ENCODE assay signal across 12 mouse cellular contexts in the genomic region with DNA sequence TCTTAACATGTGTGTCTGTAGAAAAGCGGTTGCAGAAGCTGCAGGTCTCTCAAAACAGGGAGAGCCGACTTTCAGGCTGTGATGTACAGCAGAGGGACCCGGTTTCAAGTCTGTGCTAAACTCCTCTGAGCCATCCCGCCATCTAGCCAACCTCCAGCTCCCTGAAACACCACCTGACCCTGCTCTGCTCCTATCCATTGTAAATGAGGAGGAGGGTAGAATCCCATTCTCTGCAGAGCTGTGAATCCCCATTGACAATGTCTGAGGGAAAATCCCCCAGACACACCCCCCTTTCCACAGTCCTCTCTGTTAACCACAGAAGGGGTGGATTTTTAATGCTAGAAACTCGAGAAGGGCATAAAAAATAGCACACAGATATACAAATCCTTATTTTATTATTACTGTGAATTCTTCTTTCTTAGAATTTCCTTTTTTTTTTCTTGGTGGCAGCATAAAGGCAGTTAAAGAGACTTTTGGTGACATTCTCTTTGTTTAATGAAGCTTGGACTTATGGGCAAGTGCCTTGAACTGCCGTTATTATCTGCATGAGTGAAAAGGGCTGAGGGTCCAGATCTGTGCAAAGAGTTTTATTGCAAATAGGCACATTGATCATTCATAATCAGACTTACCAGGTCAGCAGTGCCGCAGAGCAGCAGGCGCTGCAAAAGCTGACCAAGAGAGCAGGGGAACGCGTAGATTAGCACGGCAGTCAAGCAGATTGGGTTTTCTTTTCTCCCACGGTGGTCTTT.
A peak's percentile ranks its signal among the peaks of the same experiment; 100 is the strongest.
DNase-seq lines count a peak whose midpoint lies in the region; ATAC-seq and TF ChIP-seq lines count a peak whose summit lies in the region.
"Had no signal": no experiment of that assay in that cellular context is flagged by ENCODE, and none has a peak within 500 bp of the region (broad histone marks: within the 10 kb centered on the region; RNA-seq: fewer than 3 reads in every experiment).

No protein-coding gene starts in this region.

- H3K4me1 ChIP-seq in forebrain, embryonic 12.5 days, result peaks cover 13% of the 10 kb centered on the region

- 22% methylated on average over 12 of the region's 12 CpGs for WGBS in forebrain, embryonic 12.5 days

- ATAC-seq in forebrain, embryonic 12.5 days (ENCODE audit: low FRiP score), result peak; percentile 77
- no peak for ATAC-seq in erythroblast, adult 5-6 weeks (replicated peaks; ENCODE audit: low FRiP score, poor library complexity, severe bottlenecking)

- no peaks in the 10 kb centered on the region for H3K36me3 ChIP-seq in forebrain, embryonic 12.5 days (replicated peaks)

- peak overlapping the region; percentile 44 for H3K9ac ChIP-seq in forebrain, embryonic 12.5 days
- H3K9ac ChIP-seq: liver, embryonic 14.5 days had no signal

- no peaks in the 10 kb centered on the region for H3K27me3 ChIP-seq in forebrain, embryonic 12.5 days

- no peak for TF ChIP-seq CTCF in layer of hippocampus, adult 2 months (conservative IDR thresholded peaks at IDR 0.05)

- peak overlapping the region; percentile 55 for H3K4me2 ChIP-seq in forebrain, embryonic 12.5 days

- no peaks in the 10 kb centered on the region for H3K9me3 ChIP-seq in forebrain, embryonic 12.5 days

- intact Hi-C loops in gastrocnemius, postnatal 14 days (cut with DNase I; ENCODE audit: low total_unique reads), result no loop called here

- peak overlapping the region; percentile 58 for H3K4me3 ChIP-seq in layer of hippocampus, adult 2 months
- peak overlapping the region; percentile 36 for H3K4me3 ChIP-seq in forebrain, embryonic 12.5 days (replicated peaks)

- peak overlapping the region; percentile 78 for H3K27ac ChIP-seq in layer of hippocampus, adult 2 months
- H3K27ac ChIP-seq in forebrain, embryonic 12.5 days, result no peak overlapping the region
- H3K27ac ChIP-seq: liver, embryonic 14.5 days; macrophage had no signal

- no peak for DNase-seq in layer of hippocampus, adult 2 months (ENCODE audit: low spot score in 2 of 2)
- DNase-seq in layer of hippocampus, postnatal 10 days (ENCODE audit: low spot score in 2 of 2), result no peak
- DNase-seq in mesoderm, embryonic 11.5 days (ENCODE audit: low read depth, low spot score), result peak; percentile 41
- peak; percentile 64 for DNase-seq in retina, embryonic 14.5 days (ENCODE audit: low spot score)
- no peak for DNase-seq in gastrocnemius, postnatal 14 days
- no peak for DNase-seq in gastrocnemius, postnatal 10 days
- DNase-seq: gastrocnemius, postnatal 36 days; kidney, postnatal 14 days had no signal

Comparison
In these comparisons a context has a peak if more than half of its experiments do, and no peak if none do; other contexts are left out.
1. DNase-seq: peak in mesoderm, embryonic 11.5 days (single experiment) and retina, embryonic 14.5 days (single experiment); none in layer of hippocampus, adult 2 months (0 of 2), layer of hippocampus, postnatal 10 days (0 of 2), gastrocnemius, postnatal 14 days (single experiment) and gastrocnemius, postnatal 10 days (single experiment).